ENCODE assay signal across 8 mouse cellular contexts in the genomic region with DNA sequence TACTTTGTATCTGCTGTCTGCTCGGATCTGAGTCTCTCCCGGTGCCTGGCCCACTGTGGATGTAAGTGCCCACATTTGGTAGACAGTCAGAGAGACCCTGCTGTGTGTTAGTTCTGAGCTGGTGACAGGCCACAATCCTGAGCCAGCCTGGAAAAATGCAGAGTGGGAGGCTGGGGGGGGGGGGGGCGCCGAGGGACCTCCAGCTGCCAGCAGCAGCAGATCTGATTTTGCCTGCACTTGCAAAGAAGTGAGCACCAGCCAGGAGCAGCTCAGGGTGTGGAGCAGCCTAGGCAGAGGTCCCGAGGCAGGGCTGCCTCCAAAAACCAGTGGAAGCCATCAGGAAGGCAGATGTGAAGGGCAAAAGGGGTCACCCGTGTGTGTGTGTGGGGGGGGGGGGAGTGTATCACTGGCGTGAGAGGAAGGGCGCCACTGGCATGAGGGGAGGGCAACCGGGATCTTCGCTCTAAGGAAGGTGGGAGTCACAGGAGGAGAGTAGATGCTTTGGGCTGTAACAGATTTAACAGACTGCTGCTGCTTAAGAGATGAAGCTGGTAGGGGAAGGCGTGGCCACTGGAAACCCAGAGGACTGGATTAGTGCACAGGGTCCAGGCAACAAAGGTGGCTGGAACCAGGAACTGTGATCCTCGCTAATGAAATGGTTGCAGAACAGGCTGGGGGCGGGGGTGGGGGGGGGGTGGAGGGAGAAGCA.
A peak's percentile ranks its signal among the peaks of the same experiment; 100 is the strongest.
DNase-seq lines count a peak whose midpoint lies in the region; ATAC-seq and TF ChIP-seq lines count a peak whose summit lies in the region.

No protein-coding gene starts in this region.

- H3K9me3 ChIP-seq in hindbrain, embryonic 14.5 days (ENCODE audit: control insufficient read depth, low read length), result no peaks in the 10 kb centered on the region
- no peaks in the 10 kb centered on the region for H3K9me3 ChIP-seq in neural tube, embryonic 12.5 days

- H3K27ac ChIP-seq in layer of hippocampus, adult 2 months, result peak overlapping the region; percentile 87
- H3K27ac ChIP-seq in hindbrain, embryonic 14.5 days, result peak overlapping the region; percentile 92
- peak overlapping the region; percentile 87 for H3K27ac ChIP-seq in neural tube, embryonic 12.5 days

- H3K36me3 ChIP-seq in hindbrain, embryonic 14.5 days (replicated peaks; ENCODE audit: control insufficient read depth, insufficient read depth), result no peaks in the 10 kb centered on the region
- no peaks in the 10 kb centered on the region for H3K36me3 ChIP-seq in neural tube, embryonic 12.5 days

- no peaks in the 10 kb centered on the region; the same call in 1 of the 2 replicates for H3K27me3 ChIP-seq in hindbrain, embryonic 14.5 days (ENCODE audit: control insufficient read depth, insufficient read depth, low read length)
- no peaks in the 10 kb centered on the region for H3K27me3 ChIP-seq in neural tube, embryonic 12.5 days (replicated peaks)

- H3K4me3 ChIP-seq in layer of hippocampus, adult 2 months, result no peak overlapping the region
- no peak overlapping the region for H3K4me3 ChIP-seq in hindbrain, embryonic 14.5 days (replicated peaks; ENCODE audit: low read length)
- peak overlapping the region; percentile 12; the same call in 1 of the 2 replicates for H3K4me3 ChIP-seq in neural tube, embryonic 12.5 days

- H3K4me1 ChIP-seq in hindbrain, embryonic 14.5 days (replicated peaks; ENCODE audit: control insufficient read depth, insufficient read depth, low read length), result peaks cover 27% of the 10 kb centered on the region
- H3K4me1 ChIP-seq in neural tube, embryonic 12.5 days, result peaks cover 51% of the 10 kb centered on the region

- WGBS in hindbrain, embryonic 14.5 days, result 4% methylated on average over 10 of the region's 13 CpGs
- 11% methylated on average over 13 of the region's 13 CpGs for WGBS in neural tube, embryonic 12.5 days

- peak overlapping the region; percentile 45 for H3K4me2 ChIP-seq in hindbrain, embryonic 14.5 days (replicated peaks)
- H3K4me2 ChIP-seq in neural tube, embryonic 12.5 days (replicated peaks), result peak overlapping the region; percentile 53

- ATAC-seq in hindbrain, embryonic 14.5 days (ENCODE audit: low FRiP score), result peak; percentile 38
- ATAC-seq in neural tube, embryonic 12.5 days (ENCODE audit: low FRiP score, low read depth), result peak; percentile 22

- H3K9ac ChIP-seq in hindbrain, embryonic 14.5 days, result peak overlapping the region; percentile 40; the same call in 1 of the 2 replicates
- peak overlapping the region; percentile 30; the same call in 1 of the 2 replicates for H3K9ac ChIP-seq in neural tube, embryonic 12.5 days

- no peak for DNase-seq in layer of hippocampus, adult 2 months (ENCODE audit: low spot score in 2 of 2)
- no peak for DNase-seq in layer of hippocampus, postnatal 25 days (ENCODE audit: extremely low spot score in 1 of 2, low spot score in 1 of 2)
- DNase-seq in embryo, embryonic 10 days (ENCODE audit: low spot score), result peak; percentile 61
- no peak for DNase-seq in hindbrain, embryonic 14.5 days (ENCODE audit: low spot score)
- no peak for DNase-seq in ovary, postnatal 36 days (ENCODE audit: low spot score)
- no peak for DNase-seq in yolk sac, embryonic 10.5 days (ENCODE audit: low spot score)
- DNase-seq in adrenal gland, postnatal 10 days, result no peak

- TF ChIP-seq CTCF in layer of hippocampus, adult 2 months (conservative IDR thresholded peaks at IDR 0.05), result no peak
